Mouse (Mus musculus): Measurements from ENCODE around the gene Lmbr1. TPM values are rescaled to one million over a fixed set of nuclear protein-coding genes. Genes with fewer than 3 reads are reported as not detected.

Gene Lmbr1
- polyA plus RNA-seq (2012; rRNA removed): 17.5 and 19.6 TPM in 2 replicates

GRCm38 (mm10) chr5:29378298-29379036, at the start of gene Lmbr1:
Gene Lmbr1 (minus strand): TSS chr5:29378390.

GRCm38 (mm10) chr5:29195570-29196263, 182.5 kb downstream of the Lmbr1 start, which contains the start of gene Rnf32:
Gene Rnf32 (plus strand): TSS chr5:29195992.

Other genes starting within 250 kb of the Lmbr1 start
- gene Rnf32, start 182.4 kb downstream of the Lmbr1 start, polyA plus RNA-seq (2012; rRNA removed): 26.0 and 33.2 TPM in 2 replicates
- 16.8 and 17.8 TPM in 2 replicates for gene Nom1, start 56.3 kb upstream of the Lmbr1 start, polyA plus RNA-seq (2012; rRNA removed)
- gene Mnx1, start 100.1 kb upstream of the Lmbr1 start, polyA plus RNA-seq (2012; rRNA removed): not detected in 2 replicates
- gene Ube3c, start 190.9 kb upstream of the Lmbr1 start, polyA plus RNA-seq (2012; rRNA removed): 44.2 and 46.0 TPM in 2 replicates